Mouse (Mus musculus) G1E (cell line): ENCODE data around the gene Pdcd1lg2.

Experiments used
- CTCF ChIP-seq: IDR thresholded peaks from 2 replicates; pipeline ENCODE4 v1.5.1; 2012; ENCODE audit warnings: low read depth, low read length, inconsistent platforms, mixed read lengths
- TAL1 ChIP-seq: conservative IDR thresholded peaks from 2 replicates; pipeline ENCODE4 v1.6.1; 2012; ENCODE audit warnings: low read depth, low read length, inconsistent platforms, mixed read lengths

- TF ChIP-seq CTCF (no peak), TAL1 (no peak)
Observed at GRCm38 (mm10) chr19:29405388-29405787, 5.3 kb upstream of the Pdcd1lg2 start.
